Mouse (Mus musculus) liver, adult 2 months (tissue): ENCODE measurements at regions not wholly inside any gene's neighbourhood (a gene's known extent, or its start where the extent isn't known, plus 50 kb on each side); places are given as distances from the start of the nearest gene placed in this dataset.

Source experiments
- CTCF ChIP-seq: fragments of 200-500 bp; IDR thresholded peaks from 2 replicates; pipeline ENCODE4 v1.5.1; 2011; ENCODE audit warnings: low read depth, low read length, control low read depth
- POLR2A ChIP-seq: fragments of 200-500 bp; IDR thresholded peaks from 2 replicates; pipeline ENCODE4 v1.6.1; 2011; ENCODE audit warnings: low read length, control low read depth; ENCODE audit not compliant: insufficient read depth; ENCODE audit errors: extremely low read depth

DNA sequence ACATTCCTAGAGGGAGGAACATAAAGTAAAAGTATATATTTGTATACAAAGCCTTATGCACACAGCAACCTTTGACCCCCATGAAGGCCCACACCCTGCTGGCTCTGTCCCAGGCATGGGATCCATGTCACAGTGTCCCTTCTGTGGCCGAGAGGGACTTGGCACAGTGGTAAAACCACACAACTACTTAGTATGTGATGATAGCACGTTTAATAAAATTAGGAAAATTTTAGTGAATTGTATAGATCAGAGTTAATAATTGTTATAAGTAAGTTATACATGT is 140.7 kb downstream of the Rnd3 start:
- TF ChIP-seq CTCF = no peak
- no peak for TF ChIP-seq POLR2A
